Mouse (Mus musculus): ENCODE measurements around the gene Mgat3.

Mgat3 gene

DNA sequence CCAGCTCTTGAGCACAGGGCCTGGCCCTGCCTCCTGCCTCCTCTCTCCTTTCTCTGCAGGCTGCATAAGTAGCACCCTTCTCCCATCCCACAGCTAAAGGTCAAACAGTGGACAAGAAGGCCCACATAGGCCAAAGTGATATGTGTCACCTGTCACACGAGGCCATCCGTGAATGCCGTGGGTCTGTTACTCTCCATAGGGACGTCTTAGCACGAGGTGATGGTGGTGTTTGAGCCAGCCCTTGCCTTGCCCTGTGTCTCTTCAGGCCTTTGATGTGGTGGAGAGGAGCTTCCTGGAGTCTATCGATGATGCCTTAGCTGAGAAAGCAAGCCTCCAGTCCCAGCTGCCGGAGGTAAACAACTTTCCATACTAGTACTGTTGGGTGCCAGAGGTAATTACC is 24.0 kb upstream of the Mgat3 start:
- DNase-seq (ENCODE audit: low spot score in 2 of 2) = no peak

GRCm38 (mm10) chr15:80152663-80153062 is 20.9 kb upstream of the Mgat3 start:
- DNase-seq (ENCODE audit: low spot score in 2 of 2) = no peak

DNA sequence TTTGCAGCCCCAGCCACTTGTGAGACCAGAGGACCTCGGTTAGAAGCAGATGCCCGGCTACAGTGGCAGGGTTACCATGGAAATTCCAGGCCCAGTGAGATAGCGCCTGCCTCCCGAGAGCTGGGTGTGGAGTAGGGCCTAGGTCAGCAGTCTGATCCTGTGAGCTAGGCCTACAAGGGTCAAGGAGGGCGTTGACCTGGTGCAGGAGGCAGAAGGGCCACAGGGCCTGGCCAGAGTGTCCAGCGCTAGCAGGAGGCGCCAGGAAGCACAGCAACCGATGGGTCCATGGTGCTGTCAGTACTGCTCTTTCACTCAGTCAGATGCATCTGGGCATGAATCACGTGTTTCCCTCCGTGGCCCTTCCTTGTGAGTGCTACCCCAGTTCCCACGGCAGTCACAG is 19.8 kb upstream of the Mgat3 start:
- DNase-seq (ENCODE audit: low spot score in 2 of 2) = no peak

- DNase-seq (ENCODE audit: low spot score in 2 of 2) = no peak
Measured at GRCm38 (mm10) chr15:80155707-80156106, 17.8 kb upstream of the Mgat3 start.

GRCm38 (mm10) chr15:80157197-80157943 is 16.2 kb upstream of the Mgat3 start:
- DNase-seq (ENCODE audit: low spot score in 2 of 2) = no peak

DNA sequence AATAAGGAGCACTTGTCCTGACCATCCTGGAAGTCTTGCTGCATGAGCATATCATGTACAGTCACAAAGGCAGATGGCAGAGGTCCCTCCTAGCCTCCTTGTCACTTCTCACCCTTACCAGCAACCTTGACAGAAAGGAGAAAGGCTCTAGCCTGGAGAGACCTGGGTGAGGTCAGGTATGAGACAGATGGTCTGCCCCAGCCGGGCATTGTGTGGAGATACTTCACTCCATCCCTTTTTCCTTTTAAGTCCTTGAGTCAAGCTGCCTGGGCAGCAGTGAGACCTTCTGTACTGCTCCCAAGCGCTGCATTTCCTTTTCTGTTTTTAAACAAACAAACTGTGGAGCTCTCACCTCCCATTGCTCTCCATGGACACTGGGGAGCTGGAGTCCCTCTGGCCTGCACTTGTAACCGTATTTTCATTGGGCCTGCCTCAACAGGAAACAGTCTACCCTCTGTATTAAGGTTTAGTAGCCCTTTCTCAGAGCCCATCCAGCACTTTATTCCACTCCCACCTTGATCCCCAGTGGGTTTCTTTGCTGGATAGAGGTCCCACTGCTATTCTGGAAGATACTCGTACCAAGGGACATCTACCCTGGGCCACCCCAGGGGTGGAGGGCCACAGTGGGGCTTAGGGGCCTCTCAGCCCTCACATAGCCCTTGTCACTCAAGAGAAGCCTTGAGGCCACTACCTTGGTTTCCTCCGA is 15.4 kb upstream of the Mgat3 start:
- DNase-seq (ENCODE audit: low spot score in 2 of 2) = no peak

DNA sequence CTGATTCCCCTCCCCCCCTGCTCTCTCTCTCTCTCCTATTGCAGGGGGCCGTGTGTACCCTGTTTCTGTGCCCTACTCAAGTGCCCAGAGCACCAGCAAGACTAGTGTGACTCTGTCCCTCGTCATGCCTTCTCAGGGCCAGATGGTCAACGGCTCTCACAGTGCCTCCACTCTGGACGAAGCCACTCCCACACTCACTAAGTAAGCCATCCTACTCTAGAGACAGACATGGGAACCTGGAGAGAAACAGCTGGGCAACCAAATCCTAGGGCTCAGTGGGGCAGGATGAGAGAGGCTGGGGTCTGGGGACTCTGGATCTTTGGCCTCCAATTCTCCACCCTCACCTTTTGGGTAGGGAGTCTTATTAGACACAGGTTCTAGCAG is 14.8 kb upstream of the Mgat3 start:
- no peak for DNase-seq (ENCODE audit: low spot score in 2 of 2)

GRCm38 (mm10) chr15:80159286-80159901 is 14.1 kb upstream of the Mgat3 start:
- peak in 1 of 2 experiments; percentile 55 for DNase-seq (ENCODE audit: low spot score in 2 of 2)

DNA sequence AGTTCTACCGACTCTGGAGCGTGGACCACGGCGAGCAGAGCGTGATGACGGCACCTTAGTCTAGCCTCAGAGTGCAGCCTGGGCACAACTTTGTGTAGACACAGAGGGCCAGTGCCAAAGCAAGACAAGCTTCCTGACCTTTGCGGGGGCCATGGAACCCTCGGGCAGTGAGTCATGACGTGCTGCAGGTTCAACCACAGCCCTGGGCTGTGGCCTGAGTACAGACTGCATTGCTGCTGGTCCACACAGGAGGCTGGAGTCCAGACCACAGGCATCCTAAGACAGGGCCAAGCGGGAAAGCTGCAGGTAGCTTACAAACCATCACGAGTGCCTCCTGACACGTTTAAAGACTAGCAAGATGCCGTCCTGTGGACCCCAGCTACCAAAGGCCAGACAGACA is 13.3 kb upstream of the Mgat3 start:
- DNase-seq (ENCODE audit: low spot score in 2 of 2) = no peak

DNA sequence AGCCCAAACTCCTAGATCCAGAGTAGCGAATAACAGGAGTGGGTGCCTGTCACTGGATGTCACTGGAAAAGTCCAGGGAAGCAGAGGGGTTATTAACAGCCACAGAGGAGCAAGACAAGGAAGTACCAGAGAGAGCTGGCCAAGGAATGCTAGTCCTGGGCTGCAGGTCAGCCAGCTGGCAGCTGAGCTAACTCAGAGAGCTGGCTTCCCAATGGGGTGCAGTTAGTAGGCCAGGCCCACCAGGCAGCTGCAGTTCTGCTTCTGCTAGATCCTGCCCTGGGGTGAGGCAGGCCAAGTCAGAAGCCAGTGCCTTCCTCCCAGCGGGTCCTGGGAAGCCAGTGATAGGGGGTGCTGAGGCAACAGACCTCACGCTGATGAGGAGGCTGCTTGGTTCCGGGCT is 12.8 kb upstream of the Mgat3 start:
- DNase-seq (ENCODE audit: low spot score in 2 of 2) = no peak

DNA sequence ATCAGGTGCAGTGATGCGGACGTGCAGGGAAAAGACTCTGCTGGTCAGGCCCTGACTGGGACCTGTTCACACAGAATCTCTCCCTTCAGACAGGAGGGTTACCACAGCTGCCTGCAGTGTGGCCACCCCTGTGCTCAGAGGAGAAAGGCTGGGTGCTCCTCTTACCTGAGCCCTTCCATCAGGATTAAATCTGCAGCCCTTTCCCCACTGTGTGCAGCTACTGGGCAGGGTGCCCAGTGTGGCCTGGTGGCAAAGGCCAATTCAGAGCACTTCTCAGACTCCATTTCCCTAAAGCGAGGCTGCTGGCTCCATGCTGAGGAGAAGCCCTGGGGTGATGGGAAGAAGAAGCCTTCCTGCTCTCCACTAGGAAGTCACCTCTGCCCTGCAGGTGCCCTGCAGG is 12.3 kb upstream of the Mgat3 start:
- DNase-seq (ENCODE audit: low spot score in 2 of 2) = no peak

- DNase-seq (ENCODE audit: low spot score in 2 of 2) = no peak
Measured at GRCm38 (mm10) chr15:80162401-80162964, 11.0 kb upstream of the Mgat3 start.

DNA sequence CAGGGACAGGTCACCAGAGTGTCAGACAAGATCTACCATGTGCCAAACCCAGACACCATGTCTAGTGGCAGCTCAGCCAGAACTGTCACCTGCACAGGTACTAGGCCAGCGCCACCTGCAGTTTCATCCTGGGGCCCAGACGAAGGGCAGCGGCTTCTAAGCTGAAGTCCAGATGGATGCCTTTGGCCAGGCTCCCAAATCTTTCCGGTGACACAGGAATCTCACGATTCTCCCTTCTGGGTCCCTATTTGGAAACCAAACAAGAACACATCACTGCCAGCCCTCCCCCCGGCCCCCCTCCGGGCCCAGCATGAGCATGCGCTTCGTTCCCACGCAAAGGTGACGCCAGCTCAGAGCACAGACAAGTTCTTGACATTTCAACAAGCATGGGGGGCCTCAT is 10.2 kb upstream of the Mgat3 start:
- DNase-seq (ENCODE audit: low spot score in 2 of 2) = no peak

GRCm38 (mm10) chr15:80163716-80164115 is 9.8 kb upstream of the Mgat3 start:
- DNase-seq (ENCODE audit: low spot score in 2 of 2) = no peak

GRCm38 (mm10) chr15:80165396-80165795 is 8.1 kb upstream of the Mgat3 start:
- DNase-seq (ENCODE audit: low spot score in 2 of 2) = no peak

GRCm38 (mm10) chr15:80169484-80169883 is 4.0 kb upstream of the Mgat3 start:
- no peak for DNase-seq (ENCODE audit: low spot score in 2 of 2)

- no peak for DNase-seq (ENCODE audit: low spot score in 2 of 2)
Measured at GRCm38 (mm10) chr15:80170357-80170756, 3.2 kb upstream of the Mgat3 start.

- DNase-seq (ENCODE audit: low spot score in 2 of 2) = no peak
Measured at GRCm38 (mm10) chr15:80171286-80171685, 2.2 kb upstream of the Mgat3 start.

DNA sequence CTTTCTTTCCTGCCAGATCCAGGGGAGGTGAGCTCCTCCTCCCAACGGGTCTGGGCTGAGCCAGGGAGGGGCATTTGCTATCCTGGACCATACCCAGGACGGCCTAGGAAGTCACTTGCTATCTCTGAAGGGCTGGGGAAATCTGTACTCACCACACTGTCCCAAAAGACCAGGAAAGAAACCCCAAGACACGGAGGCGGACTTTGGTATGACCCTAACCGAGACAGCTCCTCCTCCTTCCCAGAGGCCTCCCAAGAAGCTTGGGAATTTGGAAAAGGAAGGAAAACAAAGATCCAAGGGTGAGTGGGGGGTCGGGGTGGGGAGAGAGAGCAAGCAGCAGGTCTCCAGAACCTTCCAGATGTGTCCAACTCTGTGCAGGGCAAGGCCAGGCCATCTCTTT is 1.7 kb upstream of the Mgat3 start:
- DNase-seq (ENCODE audit: low spot score in 2 of 2) = no peak

DNA sequence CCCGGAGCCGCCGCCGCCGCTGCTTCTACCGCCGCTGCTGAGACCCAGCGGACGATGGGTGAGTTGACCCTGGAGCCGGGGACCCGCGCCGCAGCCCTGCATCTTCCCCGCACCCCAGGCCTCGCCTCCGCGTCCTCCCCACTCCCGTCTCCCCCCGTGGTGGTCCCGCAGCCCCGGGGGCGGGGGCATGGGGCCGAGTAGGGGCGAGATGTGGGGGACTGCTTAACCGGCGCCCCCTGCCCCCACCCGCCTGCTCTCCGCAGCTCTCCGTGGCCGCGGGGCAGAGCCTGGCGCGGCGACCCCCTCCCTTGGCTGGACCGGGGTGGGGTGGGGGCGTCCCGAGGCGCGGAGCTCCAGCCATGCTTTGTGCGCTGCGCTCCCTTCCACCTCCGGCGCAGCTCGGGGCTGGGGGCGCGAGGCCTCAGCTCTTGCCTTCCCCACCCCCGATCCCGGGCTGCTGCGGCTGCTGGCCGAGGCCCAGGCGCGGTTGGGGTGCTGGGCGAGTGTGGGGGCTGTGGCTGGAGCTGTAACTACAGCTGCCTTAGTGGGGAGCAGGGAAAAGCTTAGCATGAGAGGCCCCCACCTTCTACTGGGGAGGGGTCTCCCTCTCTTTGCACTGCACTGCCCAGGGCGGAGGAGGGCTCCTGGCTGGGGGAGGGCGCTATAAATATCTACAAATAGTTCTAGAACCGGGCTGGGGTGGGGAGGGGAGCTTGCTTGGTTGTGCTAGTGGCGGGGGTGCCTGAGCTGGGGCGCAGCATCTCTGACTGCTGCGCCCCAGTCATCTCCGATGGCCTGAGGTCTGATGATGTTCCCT is 468 bp downstream of the Mgat3 start:
- no peak for DNase-seq (ENCODE audit: low spot score in 2 of 2)

DNA sequence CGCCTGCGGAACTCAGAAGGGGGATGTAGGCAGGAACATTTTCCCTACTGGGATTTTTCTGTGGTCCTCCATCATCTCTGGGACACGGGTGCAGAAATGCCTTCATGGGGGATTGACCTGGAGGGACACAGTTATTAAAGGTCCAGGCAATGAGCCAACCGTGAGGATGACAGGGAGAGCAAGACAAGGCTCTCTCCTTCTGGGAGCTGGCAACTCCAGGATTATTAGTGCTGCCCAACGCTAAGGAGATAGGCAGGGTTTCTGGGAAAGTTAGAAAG is 1.0 kb downstream of the Mgat3 start:
- DNase-seq (ENCODE audit: low spot score in 2 of 2) = no peak

DNA sequence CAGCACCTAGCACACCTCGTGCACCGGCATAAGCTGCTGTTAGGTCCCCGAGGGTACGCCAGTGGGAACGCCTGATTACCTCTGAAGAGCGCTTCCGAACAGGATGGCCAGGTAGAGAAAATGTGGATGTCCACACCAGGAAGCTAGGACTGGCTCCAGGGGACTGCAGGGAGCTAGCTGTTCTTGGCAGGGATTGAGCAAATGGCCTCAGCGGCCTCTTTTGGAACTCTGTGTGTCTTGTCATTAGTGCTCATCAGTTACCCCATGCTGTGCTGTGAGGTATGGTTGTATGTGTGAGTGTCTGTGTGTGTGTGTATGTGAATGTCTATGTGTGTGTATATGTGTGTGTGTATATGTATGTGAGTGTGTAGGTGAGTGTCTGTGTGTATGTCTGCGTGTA is 1.8 kb downstream of the Mgat3 start:
- no peak for DNase-seq (ENCODE audit: low spot score in 2 of 2)
